Mouse (Mus musculus): ENCODE measurements around the gene Lrmda.

Gene Lrmda

DNA sequence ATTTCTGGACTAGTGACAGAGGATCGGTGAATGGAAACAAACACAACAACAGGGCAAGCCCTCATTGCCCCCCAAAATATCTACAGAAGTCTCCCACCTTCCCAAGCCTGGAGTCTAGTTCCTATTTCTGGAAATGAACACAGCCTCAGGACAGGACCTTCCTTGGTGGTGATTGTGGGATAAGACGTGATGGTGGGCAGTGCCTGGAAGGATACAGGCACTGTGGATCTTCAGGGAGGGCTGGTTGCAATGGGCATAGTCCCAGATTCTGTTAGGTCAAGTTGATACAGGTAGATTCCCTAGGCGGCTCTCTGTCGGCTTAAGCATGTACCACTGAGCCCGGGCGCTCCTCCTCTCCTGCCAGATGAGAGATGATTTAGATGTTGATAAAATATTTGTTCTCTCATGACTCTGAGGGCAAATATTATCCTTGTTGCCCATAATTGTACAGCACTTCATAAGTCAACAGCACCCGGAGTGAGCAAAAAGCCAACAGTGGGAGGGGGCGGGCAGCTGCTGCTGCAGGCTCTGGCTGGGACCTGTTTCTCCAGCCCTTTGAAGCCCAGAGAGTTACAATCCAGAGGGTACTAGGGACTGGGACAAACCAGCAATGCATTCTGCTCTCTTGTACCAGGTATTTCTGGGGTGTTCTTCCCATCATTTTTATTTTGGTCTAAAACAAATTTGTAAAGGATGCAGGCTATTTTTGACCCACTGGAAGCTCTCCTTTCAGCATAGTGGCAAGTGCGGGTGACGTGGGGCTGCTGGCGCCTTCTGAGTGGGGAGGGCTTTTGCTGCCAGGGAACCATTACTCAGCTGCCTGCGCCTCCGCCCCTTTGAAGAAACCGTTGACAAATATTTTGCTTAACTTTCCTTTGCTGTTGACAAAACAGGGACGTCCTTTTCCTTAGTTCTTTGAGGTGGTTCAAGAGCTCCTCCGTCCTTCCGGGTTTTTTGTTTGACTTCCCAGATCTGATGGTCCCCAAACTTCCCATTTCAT is 630.8 kb downstream of the Lrmda start:
- DNase-seq (ENCODE audit: low spot score in 2 of 2): peak in 1 of 2 experiments; percentile 25

DNA sequence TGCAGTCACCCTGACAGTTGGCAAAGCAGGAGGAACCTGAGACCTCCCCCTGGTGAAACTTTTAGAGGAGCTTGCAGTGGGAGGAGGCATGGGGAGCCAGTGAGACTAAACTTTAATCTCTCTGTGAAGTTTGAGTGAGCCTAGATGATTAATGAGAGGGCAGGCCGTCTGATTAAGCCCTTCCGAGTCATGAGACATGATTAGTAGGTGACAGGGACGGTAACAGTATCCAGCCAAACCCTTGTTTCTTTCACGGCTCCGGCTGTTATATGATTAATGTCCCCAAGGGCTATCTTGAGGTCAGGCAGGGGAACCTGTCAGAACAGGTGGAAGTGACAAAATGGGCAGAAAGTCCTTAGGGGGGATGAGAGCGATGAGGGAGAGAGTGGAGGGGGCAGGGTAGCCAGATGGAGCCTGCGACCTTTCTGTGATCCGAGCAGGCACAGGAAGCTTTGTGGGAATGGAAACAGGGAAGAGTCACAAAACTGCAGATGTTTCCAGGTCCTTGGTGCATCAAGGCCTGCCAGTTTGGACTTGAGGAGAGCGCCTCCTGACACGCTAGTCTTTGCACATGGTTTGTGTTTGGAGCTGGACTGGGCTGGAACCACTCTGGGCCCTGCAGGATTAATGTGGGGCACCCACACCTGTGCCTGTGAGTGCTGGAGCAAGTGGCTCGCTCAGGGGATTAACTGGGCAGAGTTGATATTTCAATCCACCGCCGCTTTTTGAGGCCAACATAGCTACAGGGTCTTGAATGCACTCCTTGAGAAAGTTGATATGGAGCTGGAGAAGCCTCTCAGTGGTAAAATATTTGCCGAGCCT is 631.8 kb downstream of the Lrmda start:
- no peak for DNase-seq (ENCODE audit: low spot score in 2 of 2)

DNA sequence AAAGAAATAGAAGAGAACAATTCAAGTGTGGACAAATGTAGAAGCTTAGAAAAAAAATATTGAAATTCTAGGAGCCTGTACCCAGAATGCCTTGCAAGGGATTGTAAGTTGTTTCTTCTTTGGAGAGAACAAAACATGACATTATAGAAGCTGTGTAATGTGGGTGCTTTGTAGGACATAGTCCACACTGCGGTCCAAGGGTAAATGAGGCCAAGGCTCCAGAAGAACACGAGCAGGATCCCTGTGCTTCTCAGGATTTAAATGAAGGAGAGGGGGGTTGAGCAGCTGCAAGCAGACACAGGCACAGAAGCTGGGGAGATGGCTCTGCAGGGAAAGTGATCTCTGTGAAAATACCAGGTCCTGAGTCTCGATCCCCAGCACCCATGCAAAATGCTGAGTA is 643.0 kb downstream of the Lrmda start:
- no peak for DNase-seq (ENCODE audit: low spot score in 2 of 2)

DNA sequence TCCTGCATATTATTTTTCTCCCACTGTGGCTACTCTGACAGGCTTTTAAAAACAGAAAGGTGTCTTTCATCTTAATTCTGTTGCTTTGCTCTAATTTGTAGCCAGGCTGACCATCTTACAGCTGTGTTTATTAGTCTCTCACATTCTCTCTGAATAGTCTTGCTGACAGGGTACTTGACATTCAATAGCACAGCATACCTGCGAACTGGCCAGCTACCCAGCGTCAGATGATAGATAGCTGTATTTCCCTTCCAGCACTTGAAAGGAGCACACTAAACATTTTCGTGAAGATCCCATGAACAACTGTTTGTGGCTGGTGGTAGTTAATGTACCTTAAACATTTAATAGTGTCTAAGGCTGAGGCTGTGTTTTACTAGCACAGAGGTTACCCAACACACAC is 646.9 kb downstream of the Lrmda start:
- no peak for DNase-seq (ENCODE audit: low spot score in 2 of 2)

DNA sequence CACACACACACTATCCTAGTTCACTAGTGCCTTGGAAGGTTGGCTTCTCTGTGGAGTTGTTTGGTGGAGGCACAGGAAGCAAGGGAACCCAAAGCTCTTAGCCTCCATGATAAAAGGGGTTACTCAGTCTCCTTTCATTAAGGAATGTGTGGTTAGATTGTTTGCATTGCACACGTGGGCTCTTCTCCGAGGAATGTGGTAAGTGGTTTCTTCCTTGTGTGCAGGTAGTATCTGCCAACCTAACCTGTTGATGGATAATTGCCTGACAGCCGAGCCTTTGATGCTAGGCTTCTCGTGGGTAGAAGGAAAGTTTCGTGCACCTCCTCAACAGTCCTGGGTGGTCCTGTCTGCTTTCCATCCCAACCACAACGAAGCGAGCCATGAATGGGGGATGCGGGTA is 648.8 kb downstream of the Lrmda start:
- DNase-seq (ENCODE audit: low spot score in 2 of 2): no peak

DNA sequence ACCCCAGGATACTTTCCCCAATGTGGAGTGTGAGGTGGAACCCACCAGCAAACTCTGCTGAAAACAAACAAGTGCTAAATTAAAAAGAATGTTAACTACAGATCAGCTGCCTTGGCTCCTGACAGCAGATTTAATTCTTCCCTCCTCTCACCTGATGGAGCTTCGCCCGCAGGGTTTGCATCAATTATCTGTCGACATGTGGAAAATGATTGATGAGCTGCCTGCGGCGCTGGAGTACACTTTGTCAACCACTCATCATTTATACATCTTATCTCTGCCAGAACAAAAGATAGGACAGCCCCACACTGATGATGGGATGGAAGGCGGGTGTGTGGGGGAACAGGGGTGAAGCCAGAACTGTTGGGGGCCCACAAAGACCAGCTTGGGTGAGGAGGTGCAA is 649.2 kb downstream of the Lrmda start:
- no peak for DNase-seq (ENCODE audit: low spot score in 2 of 2)

- no peak for DNase-seq (ENCODE audit: low spot score in 2 of 2)
Measured at GRCm38 (mm10) chr14:22673581-22673980, 654.1 kb downstream of the Lrmda start.

GRCm38 (mm10) chr14:22679008-22679704 is 659.6 kb downstream of the Lrmda start:
- no peak for DNase-seq (ENCODE audit: low spot score in 2 of 2)

DNA sequence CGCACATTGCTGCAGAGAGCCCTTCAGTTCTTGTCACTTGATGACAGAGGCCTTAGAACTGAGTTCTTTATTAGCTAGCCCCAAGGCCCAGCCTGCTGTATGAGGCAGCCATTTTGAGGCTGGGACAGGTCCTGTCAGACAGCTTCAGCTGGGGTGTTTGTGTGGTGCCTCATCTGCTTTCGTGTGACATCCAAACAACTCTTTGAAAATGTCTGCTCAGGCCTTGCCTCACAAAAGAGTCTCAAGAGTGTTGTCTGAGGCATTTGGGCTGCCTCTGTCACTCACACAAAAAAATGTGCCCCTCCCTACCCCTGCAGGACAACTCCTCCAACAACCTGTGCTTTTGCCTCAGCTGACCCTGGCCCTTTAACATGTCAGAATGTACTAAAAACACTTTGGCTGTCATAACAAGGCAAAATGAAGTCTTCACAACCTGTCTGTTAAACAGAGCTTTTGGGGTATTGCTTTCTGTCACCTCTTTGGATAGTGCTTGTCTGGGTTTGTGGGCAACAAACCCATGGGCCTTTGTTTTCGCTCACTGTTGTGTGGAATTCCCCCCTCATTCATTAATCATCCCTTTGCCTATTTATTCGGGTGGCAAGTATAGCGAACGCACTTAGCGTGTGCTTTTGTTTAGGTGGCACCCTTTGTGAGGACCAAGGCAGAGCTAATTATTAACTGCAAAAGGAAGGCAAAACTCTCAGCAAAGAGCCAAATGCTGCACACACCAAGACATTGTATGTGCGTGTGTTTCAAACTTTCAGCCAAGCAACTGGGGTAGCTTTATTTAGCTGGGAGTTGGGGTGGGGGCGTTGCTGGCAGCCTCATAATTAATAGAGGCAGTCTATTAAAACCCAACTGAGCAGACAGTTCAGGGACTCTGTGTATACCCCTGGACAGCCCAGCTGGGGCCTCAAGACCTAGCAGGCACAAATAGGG is 660.5 kb downstream of the Lrmda start:
- DNase-seq (ENCODE audit: low spot score in 2 of 2): no peak

GRCm38 (mm10) chr14:22686886-22687285 is 667.4 kb downstream of the Lrmda start:
- DNase-seq (ENCODE audit: low spot score in 2 of 2): peak in 1 of 2 experiments; percentile 32

- no peak for DNase-seq (ENCODE audit: low spot score in 2 of 2)
Measured at GRCm38 (mm10) chr14:22688399-22688798, 668.9 kb downstream of the Lrmda start.

DNA sequence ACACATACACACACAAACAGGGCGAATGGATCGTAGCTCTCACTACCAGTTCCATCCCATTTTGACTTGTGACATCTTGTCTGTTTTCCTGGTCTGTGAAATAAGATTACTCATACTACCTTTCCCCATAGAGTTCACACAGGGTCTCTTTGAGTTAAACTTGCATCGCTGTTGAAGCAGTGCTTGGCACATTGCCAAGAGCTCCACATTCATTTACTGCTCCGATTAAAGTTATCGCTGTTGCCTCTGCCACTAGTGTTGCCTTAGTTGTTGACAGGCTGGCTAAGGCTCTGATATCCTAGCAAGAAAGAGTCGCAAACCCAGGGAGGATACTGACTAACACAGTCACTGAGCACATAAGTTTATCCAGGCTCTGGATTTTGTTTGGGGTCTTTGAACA is 675.9 kb downstream of the Lrmda start:
- DNase-seq (ENCODE audit: low spot score in 2 of 2): no peak

DNA sequence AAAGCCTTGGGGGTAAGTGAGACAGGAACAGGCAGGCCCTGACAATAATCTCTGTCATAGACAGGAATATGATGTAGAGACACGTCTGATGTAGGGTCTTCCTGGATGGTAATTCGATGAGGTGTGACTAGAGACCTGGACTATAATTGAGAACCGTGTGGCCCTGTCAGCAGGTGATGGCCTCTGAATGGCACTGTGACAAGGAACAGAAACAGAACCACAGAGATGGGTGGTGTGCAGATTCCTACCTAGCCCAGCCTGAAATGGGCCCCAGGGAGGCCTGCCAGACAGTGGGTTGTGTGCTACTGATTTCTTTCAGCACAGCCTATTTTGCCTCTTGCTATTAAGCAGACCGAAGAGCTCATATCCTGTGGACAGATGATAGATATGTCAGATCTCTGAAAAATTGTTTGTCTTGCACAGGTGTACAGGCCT is 676.4 kb downstream of the Lrmda start:
- DNase-seq (ENCODE audit: low spot score in 2 of 2): no peak

DNA sequence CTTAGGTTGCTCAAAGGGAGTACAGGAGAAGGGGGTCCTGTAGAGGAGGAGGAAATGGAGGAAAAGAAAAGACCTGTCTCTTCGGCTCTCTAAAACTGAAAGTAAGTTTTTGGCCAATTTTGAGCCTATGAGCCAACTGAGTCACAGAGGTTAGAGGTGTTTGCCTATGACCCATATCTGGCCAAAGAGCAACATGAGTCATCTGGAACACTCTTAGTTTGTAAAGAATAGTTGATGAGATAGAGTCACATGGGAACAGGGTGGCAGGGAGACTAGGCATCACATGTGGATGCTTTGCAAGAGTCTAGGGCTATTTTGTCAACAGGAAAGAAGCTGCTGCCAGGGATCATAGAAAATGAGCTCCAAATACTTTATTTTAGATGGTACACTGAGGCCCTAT is 680.7 kb downstream of the Lrmda start:
- no peak for DNase-seq (ENCODE audit: low spot score in 2 of 2)

DNA sequence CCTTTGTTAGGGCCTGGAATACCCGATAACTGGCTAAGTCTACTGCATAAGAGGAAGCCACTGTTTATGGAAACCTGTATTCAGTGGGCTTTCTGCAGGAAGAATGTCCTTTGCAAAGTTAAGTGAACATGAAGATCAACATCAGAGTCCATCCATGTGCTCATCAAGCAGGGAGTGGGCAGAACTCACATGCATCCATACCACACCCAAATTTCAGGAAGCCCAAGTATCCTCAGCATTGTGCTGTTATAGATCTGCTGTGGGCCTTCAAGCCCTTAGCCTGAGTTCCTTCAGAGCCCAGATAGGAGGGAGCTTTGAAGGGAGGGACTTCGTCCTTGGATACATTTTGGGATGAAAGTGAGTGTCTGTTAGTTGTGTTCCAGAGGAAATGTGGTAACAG is 681.2 kb downstream of the Lrmda start:
- DNase-seq (ENCODE audit: low spot score in 2 of 2): no peak

DNA sequence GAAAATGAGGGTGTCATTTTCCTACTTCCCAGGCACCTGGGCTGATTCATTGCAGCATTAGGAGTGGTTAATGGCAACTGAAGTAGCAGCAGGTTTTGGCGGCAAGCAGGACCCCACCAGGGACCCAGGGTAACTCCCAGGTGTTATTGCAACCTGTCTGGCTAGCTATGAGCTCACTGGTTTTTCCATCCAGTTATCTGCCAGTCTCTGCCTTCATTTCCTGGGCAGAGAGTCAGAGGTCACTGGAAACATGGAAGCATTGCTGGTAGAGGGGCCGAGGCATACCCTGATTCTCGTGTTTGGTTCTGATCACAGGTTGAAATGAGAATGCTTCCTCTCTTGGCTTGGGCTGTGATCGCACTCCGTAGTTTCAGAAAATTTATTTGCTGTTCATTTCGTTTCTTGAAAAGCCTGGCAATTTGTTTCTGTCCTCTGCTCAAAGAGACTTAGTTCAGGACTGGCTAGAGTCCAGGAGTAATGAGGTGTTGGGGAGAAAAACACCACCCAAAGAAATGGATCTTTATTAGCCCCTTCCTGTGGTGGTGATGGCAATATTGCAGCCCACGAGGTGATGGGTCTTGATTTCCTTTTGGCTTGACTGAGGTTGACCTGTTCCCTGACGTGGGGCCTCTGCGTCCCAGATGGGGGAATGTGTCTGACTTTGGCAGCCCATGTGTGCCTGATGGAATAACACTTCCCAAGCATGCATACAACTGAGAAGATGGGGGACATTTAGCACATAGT is 688.6 kb downstream of the Lrmda start:
- DNase-seq (ENCODE audit: low spot score in 2 of 2): no peak

- DNase-seq (ENCODE audit: low spot score in 2 of 2): no peak
Measured at GRCm38 (mm10) chr14:22710071-22710661, 690.7 kb downstream of the Lrmda start.

- DNase-seq (ENCODE audit: low spot score in 2 of 2): no peak
Measured at GRCm38 (mm10) chr14:22712388-22712787, 692.9 kb downstream of the Lrmda start.

DNA sequence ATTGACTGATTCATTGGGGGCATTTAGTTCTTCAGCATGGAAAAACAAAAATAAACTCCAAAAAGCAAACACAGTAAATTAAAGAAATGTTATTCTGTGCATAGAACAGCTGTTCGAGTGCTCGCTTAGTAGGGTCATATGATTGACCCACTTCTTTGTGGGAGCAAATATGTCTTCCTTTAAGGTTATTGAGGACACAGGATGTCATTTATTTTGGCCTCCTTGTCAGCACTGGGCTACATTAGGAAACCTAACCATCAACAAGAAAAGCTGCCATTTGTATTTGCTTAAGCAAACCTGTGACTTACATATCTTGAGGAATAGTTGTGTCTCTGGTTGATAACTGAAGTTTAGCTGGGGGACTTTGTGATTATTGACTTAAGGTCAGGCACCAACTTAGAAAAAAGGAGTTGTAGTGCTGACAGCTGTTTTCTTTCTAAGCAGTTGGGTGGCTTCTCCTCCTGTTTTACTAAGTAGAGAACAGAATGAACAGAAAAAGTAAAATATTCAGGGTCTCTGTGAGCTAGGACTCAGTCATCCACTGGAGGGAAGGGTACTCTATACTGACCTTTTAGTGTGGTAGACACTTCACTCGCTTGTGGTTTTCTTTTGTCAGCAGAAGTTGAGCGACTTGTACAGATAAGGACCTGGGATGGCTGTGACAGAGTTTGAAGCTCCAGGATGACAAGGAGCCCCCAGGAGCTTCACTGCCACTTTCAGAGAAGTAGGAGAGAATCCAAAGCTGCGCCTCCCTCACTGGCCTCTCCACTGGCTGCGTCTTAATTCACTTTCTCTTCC is 696.3 kb downstream of the Lrmda start:
- DNase-seq (ENCODE audit: low spot score in 2 of 2): no peak
